ENCODE assay signal across 7 mouse cellular contexts in genomic region chrX:105391680-105392462, GRCm38 (mm10).
DNase-seq lines count a peak whose midpoint lies in the region; ATAC-seq and TF ChIP-seq lines count a peak whose summit lies in the region.

No protein-coding gene starts in this region.

- peaks cover 10% of the 10 kb centered on the region; the same call in 1 of the 2 replicates for H3K27me3 ChIP-seq in embryonic facial prominence, embryonic 15.5 days
- H3K27me3 ChIP-seq in midbrain, embryonic 15.5 days (replicated peaks), result peaks cover 11% of the 10 kb centered on the region; the same call in 1 of the 2 replicates

- TF ChIP-seq CTCF in layer of hippocampus, adult 2 months (conservative IDR thresholded peaks at IDR 0.05), result no peak

- WGBS in embryonic facial prominence, embryonic 15.5 days, result 32% methylated on average over 8 of the region's 8 CpGs
- WGBS in midbrain, embryonic 15.5 days, result 27% methylated on average over 8 of the region's 8 CpGs

- peak; percentile 39; the same call in 1 of the 2 replicates for ATAC-seq in embryonic facial prominence, embryonic 15.5 days (ENCODE audit: insufficient number of reproducible peaks, low FRiP score, low TSS enrichment, low read depth)
- ATAC-seq in midbrain, embryonic 15.5 days (replicated peaks), result peak; percentile 98

- H3K4me2 ChIP-seq in embryonic facial prominence, embryonic 15.5 days (replicated peaks), result no peak overlapping the region
- peak overlapping the region; percentile 55 for H3K4me2 ChIP-seq in midbrain, embryonic 15.5 days

- H3K36me3 ChIP-seq in embryonic facial prominence, embryonic 15.5 days, result no peaks in the 10 kb centered on the region
- no peaks in the 10 kb centered on the region for H3K36me3 ChIP-seq in midbrain, embryonic 15.5 days (replicated peaks)

- intact Hi-C loops in heart, postnatal 25 days (cut with DNase I), result no loop called here

- DNase-seq in cerebellum, adult 8-10 months, result peak; percentile 80
- DNase-seq in layer of hippocampus, adult 2 months (ENCODE audit: low spot score in 2 of 2), result peak; percentile 65 to 87
- DNase-seq in spleen, postnatal 4 days (ENCODE audit: low spot score in 2 of 2), result no peak
- no peak for DNase-seq in heart, postnatal 25 days (ENCODE audit: low spot score)
- DNase-seq in gastrocnemius, adult 18-20 months (ENCODE audit: low spot score), result no peak

- H3K4me1 ChIP-seq in embryonic facial prominence, embryonic 15.5 days, result no peaks in the 10 kb centered on the region
- peaks cover 9% of the 10 kb centered on the region for H3K4me1 ChIP-seq in midbrain, embryonic 15.5 days

- H3K9me3 ChIP-seq in embryonic facial prominence, embryonic 15.5 days (replicated peaks), result no peaks in the 10 kb centered on the region
- H3K9me3 ChIP-seq in midbrain, embryonic 15.5 days, result no peaks in the 10 kb centered on the region

- no peak overlapping the region for H3K9ac ChIP-seq in embryonic facial prominence, embryonic 15.5 days
- peak overlapping the region; percentile 40 for H3K9ac ChIP-seq in midbrain, embryonic 15.5 days

- no peak overlapping the region for H3K4me3 ChIP-seq in embryonic facial prominence, embryonic 15.5 days (replicated peaks)
- peak overlapping the region; percentile 60 for H3K4me3 ChIP-seq in layer of hippocampus, adult 2 months
- peak overlapping the region; percentile 44 for H3K4me3 ChIP-seq in midbrain, embryonic 15.5 days

- no peak overlapping the region for H3K27ac ChIP-seq in embryonic facial prominence, embryonic 15.5 days (replicated peaks)
- H3K27ac ChIP-seq in layer of hippocampus, adult 2 months, result peak overlapping the region; percentile 96
- peak overlapping the region; percentile 92 for H3K27ac ChIP-seq in midbrain, embryonic 15.5 days

Comparison
In these comparisons a context has a peak if more than half of its experiments do, and no peak if none do; other contexts are left out.
1. DNase-seq: peak in cerebellum, adult 8-10 months (single experiment) and layer of hippocampus, adult 2 months (2 of 2); none in spleen, postnatal 4 days (0 of 2), heart, postnatal 25 days (single experiment) and gastrocnemius, adult 18-20 months (single experiment).